Mouse (Mus musculus): ENCODE measurements around the gene Arid5b. TPM values are rescaled to one million over a fixed set of nuclear protein-coding genes. Genes with fewer than 3 reads are reported as not detected.

The Arid5b gene
- polyA plus RNA-seq, 1 experiment from 2014 or later = 15.3 TPM

- no peaks in the 10 kb centered on the region for H3K36me3 ChIP-seq (ENCODE audit: control insufficient read depth, insufficient read depth, low read length)
- H3K4me2 ChIP-seq = no peak overlapping the region
- ATAC-seq (replicated peaks; ENCODE audit: low FRiP score) (no peak), DNase-seq (ENCODE audit: low spot score) (no peak)
- WGBS = 69% methylated on average over 15 of the region's 15 CpGs
- no peaks in the 10 kb centered on the region for H3K9me3 ChIP-seq (ENCODE audit: control insufficient read depth, low read length)
- no peak overlapping the region for H3K27ac ChIP-seq (ENCODE audit: low read depth, low read length)
- no peak overlapping the region for H3K9ac ChIP-seq (ENCODE audit: low read depth, low read length)
- no peaks in the 10 kb centered on the region; the same call in 1 of the 2 replicates for H3K4me1 ChIP-seq (replicated peaks; ENCODE audit: control insufficient read depth, insufficient read depth, low read length)
- no peaks in the 10 kb centered on the region for H3K27me3 ChIP-seq (replicated peaks; ENCODE audit: control insufficient read depth, insufficient read depth, low read length)
- no peak overlapping the region for H3K4me3 ChIP-seq (ENCODE audit: low read depth, low read length)
These were observed 188.9 kb downstream of the Arid5b start for GRCm38 (mm10) chr10:68089435-68090196.

GRCm38 (mm10) chr10:68087722-68088121 is 190.8 kb downstream of the Arid5b start:
- Histone ChIP-seq H3K27me3 (replicated peaks; ENCODE audit: control insufficient read depth, insufficient read depth, low read length) (no peaks in the 10 kb centered on the region), H3K4me3 (ENCODE audit: low read depth, low read length) (no peak overlapping the region), H3K9ac (ENCODE audit: low read depth, low read length) (no peak overlapping the region), H3K4me1 (replicated peaks; ENCODE audit: control insufficient read depth, insufficient read depth, low read length) (no peaks in the 10 kb centered on the region; the same call in 1 of the 2 replicates), H3K36me3 (ENCODE audit: control insufficient read depth, insufficient read depth, low read length) (no peaks in the 10 kb centered on the region), H3K9me3 (ENCODE audit: control insufficient read depth, low read length) (no peaks in the 10 kb centered on the region), H3K4me2 (no peak overlapping the region), H3K27ac (ENCODE audit: low read depth, low read length) (no peak overlapping the region)
- ATAC-seq (replicated peaks; ENCODE audit: low FRiP score) = no peak
- 71% methylated on average over 3 of the region's 3 CpGs for WGBS
- no peak for DNase-seq (ENCODE audit: low spot score)

- 77% methylated on average over 4 of the region's 4 CpGs for whole genome bisulfite sequencing
- Histone ChIP-seq H3K9ac (ENCODE audit: low read depth, low read length) (no peak overlapping the region), H3K27ac (ENCODE audit: low read depth, low read length) (no peak overlapping the region), H3K4me3 (ENCODE audit: low read depth, low read length) (no peak overlapping the region), H3K27me3 (replicated peaks; ENCODE audit: control insufficient read depth, insufficient read depth, low read length) (no peaks in the 10 kb centered on the region), H3K36me3 (ENCODE audit: control insufficient read depth, insufficient read depth, low read length) (no peaks in the 10 kb centered on the region), H3K9me3 (ENCODE audit: control insufficient read depth, low read length) (no peaks in the 10 kb centered on the region), H3K4me2 (no peak overlapping the region), H3K4me1 (replicated peaks; ENCODE audit: control insufficient read depth, insufficient read depth, low read length) (no peaks in the 10 kb centered on the region; the same call in 1 of the 2 replicates)
- ATAC-seq (replicated peaks; ENCODE audit: low FRiP score) (no peak), DNase-seq (ENCODE audit: low spot score) (no peak)
These were observed 191.6 kb downstream of the Arid5b start for GRCm38 (mm10) chr10:68086973-68087372.

- H3K4me2 ChIP-seq = no peak overlapping the region
- 54% methylated on average over 4 of the region's 4 CpGs for WGBS
- ATAC-seq (replicated peaks; ENCODE audit: low FRiP score) (no peak; the same call in 1 of the 2 replicates), DNase-seq (ENCODE audit: low spot score) (no peak)
- no peaks in the 10 kb centered on the region for H3K9me3 ChIP-seq (ENCODE audit: control insufficient read depth, low read length)
- H3K9ac ChIP-seq (ENCODE audit: low read depth, low read length) = no peak overlapping the region
- H3K4me3 ChIP-seq (ENCODE audit: low read depth, low read length) = no peak overlapping the region
- H3K4me1 ChIP-seq (replicated peaks; ENCODE audit: control insufficient read depth, insufficient read depth, low read length) = no peaks in the 10 kb centered on the region
- H3K36me3 ChIP-seq (ENCODE audit: control insufficient read depth, insufficient read depth, low read length) = no peaks in the 10 kb centered on the region
- H3K27me3 ChIP-seq (replicated peaks; ENCODE audit: control insufficient read depth, insufficient read depth, low read length) = no peaks in the 10 kb centered on the region
- H3K27ac ChIP-seq (ENCODE audit: low read depth, low read length) = no peak overlapping the region
These were observed 193.0 kb downstream of the Arid5b start for GRCm38 (mm10) chr10:68085574-68085973.

- H3K4me1 ChIP-seq (replicated peaks; ENCODE audit: control insufficient read depth, insufficient read depth, low read length) = no peaks in the 10 kb centered on the region
- H3K27ac ChIP-seq (ENCODE audit: low read depth, low read length) = no peak overlapping the region
- H3K4me3 ChIP-seq (ENCODE audit: low read depth, low read length) = no peak overlapping the region
- H3K36me3 ChIP-seq (ENCODE audit: control insufficient read depth, insufficient read depth, low read length) = no peaks in the 10 kb centered on the region
- ATAC-seq (replicated peaks; ENCODE audit: low FRiP score) (no peak), DNase-seq (ENCODE audit: low spot score) (no peak)
- H3K9ac ChIP-seq (ENCODE audit: low read depth, low read length) = no peak overlapping the region
- WGBS = 43% methylated on average over 6 of the region's 6 CpGs
- no peaks in the 10 kb centered on the region for H3K27me3 ChIP-seq (replicated peaks; ENCODE audit: control insufficient read depth, insufficient read depth, low read length)
- no peak overlapping the region for H3K4me2 ChIP-seq
- no peaks in the 10 kb centered on the region for H3K9me3 ChIP-seq (ENCODE audit: control insufficient read depth, low read length)
These were observed 196.8 kb downstream of the Arid5b start for GRCm38 (mm10) chr10:68081712-68082111.

- Histone ChIP-seq H3K4me3 (ENCODE audit: low read depth, low read length) (no peak overlapping the region), H3K27ac (ENCODE audit: low read depth, low read length) (no peak overlapping the region), H3K4me2 (no peak overlapping the region), H3K9me3 (ENCODE audit: control insufficient read depth, low read length) (no peaks in the 10 kb centered on the region), H3K9ac (ENCODE audit: low read depth, low read length) (no peak overlapping the region), H3K4me1 (replicated peaks; ENCODE audit: control insufficient read depth, insufficient read depth, low read length) (no peaks in the 10 kb centered on the region), H3K36me3 (ENCODE audit: control insufficient read depth, insufficient read depth, low read length) (no peaks in the 10 kb centered on the region), H3K27me3 (replicated peaks; ENCODE audit: control insufficient read depth, insufficient read depth, low read length) (no peaks in the 10 kb centered on the region)
- WGBS = 68% methylated on average over 10 of the region's 10 CpGs
- no peak for ATAC-seq (replicated peaks; ENCODE audit: low FRiP score)
- DNase-seq (ENCODE audit: low spot score) = no peak
These were observed 198.4 kb downstream of the Arid5b start for GRCm38 (mm10) chr10:68079910-68080670.

- WGBS = 96% methylated on average over 3 of the region's 3 CpGs
- H3K27ac ChIP-seq (ENCODE audit: low read depth, low read length) = no peak overlapping the region
- DNase-seq (ENCODE audit: low spot score) = no peak
- no peak overlapping the region for H3K9ac ChIP-seq (ENCODE audit: low read depth, low read length)
- no peaks in the 10 kb centered on the region for H3K9me3 ChIP-seq (ENCODE audit: control insufficient read depth, low read length)
- H3K27me3 ChIP-seq (replicated peaks; ENCODE audit: control insufficient read depth, insufficient read depth, low read length) = no peaks in the 10 kb centered on the region
- no peaks in the 10 kb centered on the region for H3K36me3 ChIP-seq (ENCODE audit: control insufficient read depth, insufficient read depth, low read length)
- H3K4me3 ChIP-seq (ENCODE audit: low read depth, low read length) = no peak overlapping the region
- H3K4me1 ChIP-seq (replicated peaks; ENCODE audit: control insufficient read depth, insufficient read depth, low read length) = no peaks in the 10 kb centered on the region
- no peak for ATAC-seq (replicated peaks; ENCODE audit: low FRiP score)
- no peak overlapping the region for H3K4me2 ChIP-seq
These were observed 199.8 kb downstream of the Arid5b start for GRCm38 (mm10) chr10:68078708-68079107.

- Histone ChIP-seq H3K9me3 (ENCODE audit: control insufficient read depth, low read length) (no peaks in the 10 kb centered on the region), H3K4me3 (ENCODE audit: low read depth, low read length) (no peak overlapping the region), H3K27me3 (replicated peaks; ENCODE audit: control insufficient read depth, insufficient read depth, low read length) (no peaks in the 10 kb centered on the region), H3K4me1 (replicated peaks; ENCODE audit: control insufficient read depth, insufficient read depth, low read length) (no peaks in the 10 kb centered on the region), H3K27ac (ENCODE audit: low read depth, low read length) (no peak overlapping the region), H3K9ac (ENCODE audit: low read depth, low read length) (no peak overlapping the region), H3K4me2 (no peak overlapping the region), H3K36me3 (ENCODE audit: control insufficient read depth, insufficient read depth, low read length) (no peaks in the 10 kb centered on the region)
- DNase-seq (ENCODE audit: low spot score) = no peak
- 74% methylated on average over 5 of the region's 5 CpGs for WGBS
- no peak for ATAC-seq (replicated peaks; ENCODE audit: low FRiP score)
These were observed 203.4 kb downstream of the Arid5b start for GRCm38 (mm10) chr10:68075181-68075580.
